Mouse (Mus musculus) embryonic facial prominence, embryonic 11.5 days (tissue): ENCODE results near the gene Chn2. TPM values are rescaled to one million over a fixed set of nuclear protein-coding genes. Genes with fewer than 3 reads are reported as not detected.

ENCODE experiments used
- ATAC-seq: fragments of 200-750 bp; cut with Nextera tagmentation; replicated peaks from 2 replicates; pipeline ENCODE4 v1.8.0; 2017; ENCODE audit warnings: low read depth; ENCODE audit not compliant: insufficient number of reproducible peaks, low FRiP score, low TSS enrichment
- DNase-seq: peaks from one replicate; pipeline ENCODE4 v3.0.0-alpha.2; 2015; ENCODE audit warnings: low spot score
- H3K27ac ChIP-seq: fragments of 300-500 bp; sonication (generic); replicated peaks from 2 replicates; pipeline ENCODE4 v1.5.1; 2014; ENCODE audit warnings: mild to moderate bottlenecking, low read depth, low read length, control low read depth
- H3K27me3 ChIP-seq: fragments of 300-500 bp; sonication (generic); 2 replicates; pipeline ENCODE4 v1.6.1; 2014; ENCODE audit warnings: mild to moderate bottlenecking, low read length, moderate library complexity, mixed read lengths; ENCODE audit not compliant: control insufficient read depth, insufficient read depth
- H3K36me3 ChIP-seq: fragments of 300-500 bp; sonication (generic); replicated peaks from 2 replicates; pipeline ENCODE4 v1.6.1; 2014; ENCODE audit warnings: low read depth, mild to moderate bottlenecking, low read length, moderate library complexity, mixed read lengths; ENCODE audit not compliant: control insufficient read depth, insufficient read depth
- H3K4me1 ChIP-seq: fragments of 300-500 bp; sonication (generic); 2 replicates; pipeline ENCODE4 v1.6.1; 2014; ENCODE audit warnings: low read length, mixed read lengths; ENCODE audit not compliant: control insufficient read depth, insufficient read depth
- H3K4me2 ChIP-seq: fragments of 300-500 bp; sonication (generic); 2 replicates; pipeline ENCODE4 v1.6.1; 2014; ENCODE audit warnings: low read depth, mild to moderate bottlenecking, control low read depth, low read length, moderate library complexity
- H3K4me3 ChIP-seq: fragments of 300-500 bp; sonication (generic); 2 replicates; pipeline ENCODE4 v1.5.1; 2014; ENCODE audit warnings: low read depth, low read length, control low read depth
- H3K9ac ChIP-seq: fragments of 300-500 bp; sonication (generic); replicated peaks from 2 replicates; pipeline ENCODE4 v1.6.1; 2014; ENCODE audit warnings: mild to moderate bottlenecking, control low read depth, low read length
- H3K9me3 ChIP-seq: fragments of 300-500 bp; sonication (generic); replicated peaks from 2 replicates; pipeline ENCODE4 v1.6.1; 2016; ENCODE audit warnings: mild to moderate bottlenecking, low read length, inconsistent platforms, mixed read lengths; ENCODE audit not compliant: control insufficient read depth
- WGBS: fragments of 180-500 bp; shearing (Covaris S2); extraction: QIAGEN DNeasy Blood & Tissue Kit; methylation state at CpG from one replicate; pipeline ENCODE4 v1.1.7; 2014; 5-methylcytosine and 5-hydroxymethylcytosine counted together
- polyA plus RNA-seq: library from polyadenylated mRNA; unstranded; fragments of >200 nt; fragmentation: Nextera tagmentation; extraction: Ambion mirVana; gene quantifications from 2 replicates; pipeline ENCODE4 v1.2.1, GENCODE M21; 2014

Chn2 gene
- polyA plus RNA-seq, 1 experiment from 2014 or later: 14.0 TPM

DNA sequence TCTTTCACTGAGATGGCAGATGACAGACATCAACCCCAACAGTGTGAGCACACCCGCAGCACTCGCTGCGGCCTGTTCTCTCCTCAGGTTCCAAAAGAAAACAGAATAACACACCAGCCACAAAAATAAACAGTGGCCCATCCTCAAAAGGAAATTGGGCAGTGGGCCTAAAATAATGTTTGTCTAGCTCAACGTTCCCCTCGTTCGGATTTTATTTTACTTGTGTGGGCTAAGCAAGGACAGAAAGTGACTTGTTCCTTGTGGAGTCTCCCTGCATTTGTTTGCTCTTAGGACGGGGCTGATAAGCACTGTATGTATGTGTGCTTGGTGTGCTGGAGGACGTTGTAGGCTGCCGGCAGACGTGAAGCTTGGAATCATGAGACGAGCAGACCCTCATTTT lies 240.0 kb downstream of the Chn2 start:
- no peak overlapping the region for H3K27ac ChIP-seq
- H3K27me3 ChIP-seq: no peaks in the 10 kb centered on the region
- H3K4me2 ChIP-seq: no peak overlapping the region
- no peak overlapping the region for H3K4me3 ChIP-seq
- ATAC-seq (no peak), DNase-seq (peak; percentile 52)
- H3K9me3 ChIP-seq: no peaks in the 10 kb centered on the region
- H3K9ac ChIP-seq: no peak overlapping the region
- 49% methylated on average over 11 of the region's 11 CpGs for WGBS
- no peaks in the 10 kb centered on the region for H3K36me3 ChIP-seq
- peaks cover 6% of the 10 kb centered on the region for H3K4me1 ChIP-seq

- Histone ChIP-seq H3K27me3 (no peaks in the 10 kb centered on the region), H3K9me3 (no peaks in the 10 kb centered on the region), H3K36me3 (no peaks in the 10 kb centered on the region), H3K4me1 (peaks cover 6% of the 10 kb centered on the region), H3K4me3 (no peak overlapping the region), H3K9ac (no peak overlapping the region), H3K4me2 (no peak overlapping the region), H3K27ac (no peak overlapping the region)
- 91% methylated on average over 6 of the region's 6 CpGs for WGBS
- no peak for DNase-seq
- ATAC-seq: no peak
Measured at GRCm38 (mm10) chr6:54280248-54280647, 240.9 kb downstream of the Chn2 start.

DNA sequence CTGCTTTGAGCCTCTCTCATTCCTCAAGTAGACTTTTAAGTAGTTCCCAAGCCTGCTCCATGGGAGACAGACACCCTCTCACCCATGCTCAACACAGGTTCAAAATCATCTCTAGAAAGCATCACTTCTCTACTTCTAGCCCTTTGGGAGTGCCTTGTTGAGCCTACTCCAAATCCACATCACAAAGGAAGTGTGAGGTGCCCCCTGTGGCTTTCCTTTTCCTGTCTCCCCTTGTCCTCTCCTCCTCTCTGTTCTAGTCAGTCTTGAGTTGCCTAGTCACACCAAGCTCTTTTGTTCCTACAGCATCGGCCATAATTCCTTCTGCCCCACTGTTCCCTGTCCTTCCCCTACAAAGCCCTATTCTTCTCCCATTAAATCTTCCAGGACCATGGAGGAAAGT lies 243.9 kb downstream of the Chn2 start:
- Histone ChIP-seq H3K4me2 (no peak overlapping the region), H3K4me3 (no peak overlapping the region), H3K9me3 (no peaks in the 10 kb centered on the region), H3K4me1 (peaks cover under 1% of the 10 kb centered on the region; the same call in 1 of the 2 replicates), H3K27ac (no peak overlapping the region), H3K9ac (no peak overlapping the region), H3K27me3 (no peaks in the 10 kb centered on the region), H3K36me3 (no peaks in the 10 kb centered on the region)
- DNase-seq (no peak), ATAC-seq (no peak)
- WGBS: 34% methylated on average over 1 of the region's 1 CpGs

DNA sequence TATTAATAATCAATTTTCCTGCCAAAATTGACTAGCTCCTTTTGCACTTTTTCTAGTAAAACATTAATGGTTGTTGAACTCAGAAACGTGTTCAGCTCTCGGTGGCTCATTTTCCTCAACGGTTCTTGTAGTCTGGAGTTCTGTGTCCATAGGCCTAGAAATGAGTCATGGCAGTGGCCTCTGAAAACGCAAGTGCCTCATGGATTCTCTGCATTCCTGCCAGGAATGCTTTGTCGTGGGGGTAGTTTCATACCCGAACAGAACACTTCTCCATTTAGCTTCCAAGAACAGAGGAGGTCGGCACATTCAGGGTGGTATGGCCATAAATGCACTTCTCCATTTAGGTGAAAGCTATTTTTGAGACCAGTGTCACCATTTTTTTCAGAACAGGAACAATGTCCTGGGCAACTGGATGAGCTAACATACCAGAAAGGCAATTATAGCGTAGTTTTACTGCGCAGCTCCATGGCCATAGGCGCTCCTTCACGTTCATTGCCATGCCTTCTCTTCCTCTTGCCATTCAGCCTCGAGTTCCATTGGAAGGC lies 244.9 kb downstream of the Chn2 start:
- WGBS: 93% methylated on average over 12 of the region's 12 CpGs
- H3K9ac ChIP-seq: no peak overlapping the region
- no peaks in the 10 kb centered on the region for H3K36me3 ChIP-seq
- no peak for ATAC-seq
- no peak overlapping the region for H3K27ac ChIP-seq
- no peak for DNase-seq
- no peaks in the 10 kb centered on the region for H3K4me1 ChIP-seq
- no peaks in the 10 kb centered on the region for H3K27me3 ChIP-seq
- no peak overlapping the region for H3K4me3 ChIP-seq
- no peak overlapping the region for H3K4me2 ChIP-seq
- no peaks in the 10 kb centered on the region for H3K9me3 ChIP-seq

- DNase-seq (no peak), ATAC-seq (no peak)
- Histone ChIP-seq H3K4me2 (no peak overlapping the region), H3K36me3 (no peaks in the 10 kb centered on the region), H3K27ac (no peak overlapping the region), H3K4me3 (no peak overlapping the region), H3K4me1 (no peaks in the 10 kb centered on the region), H3K27me3 (no peaks in the 10 kb centered on the region), H3K9ac (no peak overlapping the region), H3K9me3 (no peaks in the 10 kb centered on the region)
- WGBS: 84% methylated on average over 5 of the region's 5 CpGs
Measured at GRCm38 (mm10) chr6:54286813-54287212, 247.5 kb downstream of the Chn2 start.

GRCm38 (mm10) chr6:54289774-54290500 lies 250.6 kb downstream of the Chn2 start:
- Histone ChIP-seq H3K9me3 (no peaks in the 10 kb centered on the region), H3K9ac (no peak overlapping the region), H3K27me3 (no peaks in the 10 kb centered on the region), H3K4me3 (no peak overlapping the region), H3K27ac (no peak overlapping the region), H3K4me2 (no peak overlapping the region), H3K4me1 (no peaks in the 10 kb centered on the region), H3K36me3 (no peaks in the 10 kb centered on the region)
- ATAC-seq (no peak), DNase-seq (no peak)
- 58% methylated on average over 10 of the region's 10 CpGs for WGBS

DNA sequence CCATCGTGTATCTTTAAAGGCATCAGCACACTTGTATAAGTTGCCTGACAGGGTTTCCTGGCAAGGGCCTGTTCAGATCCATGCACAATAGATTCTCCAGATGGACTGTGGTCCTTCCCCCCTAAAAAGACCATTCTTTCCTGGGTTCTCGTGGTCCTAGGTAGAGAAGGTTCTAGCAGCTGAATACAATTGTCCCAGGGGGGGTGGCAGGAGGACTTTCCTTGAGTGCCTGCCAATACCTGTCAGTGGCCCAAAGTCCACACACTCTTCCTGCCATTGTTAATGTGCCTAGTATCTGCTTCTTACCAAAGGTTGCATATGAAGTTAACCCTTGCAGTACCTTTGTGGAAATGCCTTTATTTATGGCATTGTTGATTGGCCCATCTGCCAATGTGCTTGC lies 257.9 kb downstream of the Chn2 start:
- Histone ChIP-seq H3K36me3 (no peaks in the 10 kb centered on the region), H3K9ac (no peak overlapping the region), H3K4me2 (no peak overlapping the region), H3K9me3 (no peaks in the 10 kb centered on the region), H3K4me1 (no peaks in the 10 kb centered on the region), H3K27ac (no peak overlapping the region), H3K27me3 (no peaks in the 10 kb centered on the region), H3K4me3 (no peak overlapping the region)
- ATAC-seq (no peak), DNase-seq (no peak)
- 86% methylated on average over 2 of the region's 2 CpGs for WGBS

- Histone ChIP-seq H3K4me3 (no peak overlapping the region), H3K4me2 (no peak overlapping the region), H3K36me3 (no peaks in the 10 kb centered on the region), H3K9ac (no peak overlapping the region), H3K27me3 (no peaks in the 10 kb centered on the region), H3K4me1 (no peaks in the 10 kb centered on the region), H3K9me3 (no peaks in the 10 kb centered on the region), H3K27ac (no peak overlapping the region)
- WGBS: 46% methylated on average over 2 of the region's 2 CpGs
- DNase-seq: no peak
- ATAC-seq: no peak
Measured at GRCm38 (mm10) chr6:54299417-54299816, 260.1 kb downstream of the Chn2 start.
